ENCODE assay signal across 19 mouse cellular contexts in genomic region chr1:67223666-67224065, GRCm38 (mm10).
DNase-seq lines count a peak whose midpoint lies in the region; ATAC-seq and TF ChIP-seq lines count a peak whose summit lies in the region.
"Had no signal": no experiment of that assay in that cellular context is flagged by ENCODE, and none has a peak within 500 bp of the region (broad histone marks: within the 10 kb centered on the region; RNA-seq: fewer than 3 reads in every experiment).

No protein-coding gene starts in this region.

- TF ChIP-seq CTCF in forebrain, postnatal 0 days (IDR thresholded peaks at IDR 0.05; ENCODE audit: low read depth): no peak

- H3K9ac ChIP-seq in forebrain, embryonic 13.5 days: no peak overlapping the region
- H3K9ac ChIP-seq in forebrain, postnatal 0 days: no peak overlapping the region
- H3K9ac ChIP-seq: embryonic facial prominence, embryonic 13.5 days; heart, embryonic 15.5 days; hindbrain, embryonic 13.5 days had no signal

- 63% methylated on average over 7 of the region's 7 CpGs for WGBS in forebrain, embryonic 13.5 days
- WGBS in forebrain, postnatal 0 days: 65% methylated on average over 7 of the region's 7 CpGs

- no peak overlapping the region for H3K4me3 ChIP-seq in forebrain, embryonic 13.5 days
- no peak overlapping the region for H3K4me3 ChIP-seq in forebrain, postnatal 0 days (ENCODE audit: low read depth, low read length)
- H3K4me3 ChIP-seq: embryonic facial prominence, embryonic 13.5 days; heart, adult 2 months; heart, embryonic 15.5 days; hindbrain, embryonic 13.5 days had no signal

- H3K9me3 ChIP-seq in forebrain, embryonic 13.5 days (replicated peaks): no peaks in the 10 kb centered on the region
- H3K9me3 ChIP-seq in forebrain, postnatal 0 days (ENCODE audit: low read length): no peaks in the 10 kb centered on the region
- H3K9me3 ChIP-seq: embryonic facial prominence, embryonic 13.5 days; heart, embryonic 15.5 days; hindbrain, embryonic 13.5 days had no signal

- DNase-seq in forebrain, postnatal 0 days: no peak
- DNase-seq in layer of hippocampus, adult 18-20 months (ENCODE audit: low spot score in 2 of 2): peak; percentile 2 to 15
- no peak for DNase-seq in layer of hippocampus, postnatal 25 days (ENCODE audit: extremely low spot score in 1 of 2, low spot score in 1 of 2)
- peak; percentile 78 for DNase-seq in brain, adult 2 months (ENCODE audit: low read depth, low spot score)
- peak; percentile 32 for DNase-seq in telencephalon, adult 2 months (ENCODE audit: low read depth, low spot score)
- DNase-seq: adrenal gland, adult 2 months; adrenal gland, postnatal 25 days; cerebellum, adult 11-12 months; cerebellum, adult 9-10 months; cerebellum, postnatal 36 days; gastrocnemius, postnatal 10 days; heart, adult 2 months; heart, postnatal 14 days had no signal

- H3K27me3 ChIP-seq in forebrain, embryonic 13.5 days: no peaks in the 10 kb centered on the region
- no peaks in the 10 kb centered on the region for H3K27me3 ChIP-seq in forebrain, postnatal 0 days (ENCODE audit: insufficient read depth, low read length)
- H3K27me3 ChIP-seq: embryonic facial prominence, embryonic 13.5 days; heart, embryonic 15.5 days; hindbrain, embryonic 13.5 days had no signal

- no peaks in the 10 kb centered on the region for H3K36me3 ChIP-seq in forebrain, embryonic 13.5 days (ENCODE audit: poor library complexity, severe bottlenecking)
- H3K36me3 ChIP-seq in forebrain, postnatal 0 days (ENCODE audit: insufficient read depth): no peaks in the 10 kb centered on the region
- H3K36me3 ChIP-seq: embryonic facial prominence, embryonic 13.5 days; heart, embryonic 15.5 days; hindbrain, embryonic 13.5 days had no signal

- H3K27ac ChIP-seq in forebrain, embryonic 13.5 days: no peak overlapping the region
- H3K27ac ChIP-seq in forebrain, postnatal 0 days (ENCODE audit: low read depth, low read length): no peak overlapping the region
- H3K27ac ChIP-seq: embryonic facial prominence, embryonic 13.5 days; heart, adult 2 months; heart, embryonic 15.5 days; hindbrain, embryonic 13.5 days; hindbrain, postnatal 0 days had no signal

- H3K4me2 ChIP-seq in forebrain, embryonic 13.5 days: no peak overlapping the region
- no peak overlapping the region for H3K4me2 ChIP-seq in forebrain, postnatal 0 days (ENCODE audit: low read depth)
- H3K4me2 ChIP-seq: embryonic facial prominence, embryonic 13.5 days; heart, embryonic 11.5 days; heart, embryonic 15.5 days; hindbrain, embryonic 13.5 days had no signal

- ATAC-seq in forebrain, embryonic 13.5 days: peak; percentile 51; the same call in 1 of the 2 replicates
- no peak for ATAC-seq in forebrain, postnatal 0 days
- ATAC-seq: hindbrain, postnatal 0 days had no signal

- peaks cover 2% of the 10 kb centered on the region; the same call in 1 of the 2 replicates for H3K4me1 ChIP-seq in forebrain, embryonic 13.5 days
- no peaks in the 10 kb centered on the region for H3K4me1 ChIP-seq in forebrain, postnatal 0 days (ENCODE audit: insufficient read depth)
- H3K4me1 ChIP-seq: embryonic facial prominence, embryonic 13.5 days; heart, embryonic 15.5 days had no signal

Comparison
In these comparisons a context has a peak if more than half of its experiments do, and no peak if none do; other contexts are left out.
1. DNase-seq: peak in layer of hippocampus, adult 18-20 months (2 of 2), brain, adult 2 months (single experiment) and telencephalon, adult 2 months (single experiment); none in forebrain, postnatal 0 days (single experiment) and layer of hippocampus, postnatal 25 days (0 of 2).